Mouse (Mus musculus) left cerebral cortex, postnatal 4 days (tissue): ENCODE data around the gene Pramef8. TPM values are rescaled to one million over a fixed set of nuclear protein-coding genes. Genes with fewer than 3 reads are reported as not detected.
A peak's percentile ranks its signal among the peaks of the same experiment; 100 is the strongest.
"Not testable (repeated sequence)": the region's sequence is repeated elsewhere in the genome, so short reads cannot be mapped to it uniquely, and the experiment has no call there.

Experiments used
- DNase-seq: peaks from one replicate; pipeline ENCODE4 v3.0.0-alpha.2; 2022
- intact Hi-C: fragments of 180-260 bp; cut with DNase I; formaldehyde crosslinking; loops from one replicate; pipeline ENCODE4 v1.15.1; 2025
- total RNA-seq, 2 experiments: library from RNA; stranded (reverse); gene quantifications; 2 replicates each; pipeline ENCODE4 v1.2.3; 2021

Gene Pramef8
- total RNA-seq = 10 to 100 TPM; 16.0 to 18.5 TPM

GRCm38 (mm10) chr4:143412219-143413092 is at the start of gene Pramef8:
Gene Pramef8 (plus strand): TSS chr4:143412426.
- intact Hi-C loops = no loop called here
- peak; percentile 89 for DNase-seq

- intact Hi-C loops = no loop called here
Observed at GRCm38 (mm10) chr4:143366415-143367041, 45.7 kb upstream of the Pramef8 start.

GRCm38 (mm10) chr4:143379480-143379879 is 32.7 kb upstream of the Pramef8 start:
- no peak for DNase-seq
- intact Hi-C loops = loop anchor here (5.0 kb wide), 2 partner anchors 52 to 342 kb away; no protein-coding TSS in a partner anchor

More at GRCm38 (mm10) chr4:143366415-143367041, 45.7 kb upstream of the Pramef8 start:
- DNase-seq = no peak

GRCm38 (mm10) chr4:143379931-143380715 is 32.1 kb upstream of the Pramef8 start:
- peak; percentile 36 for DNase-seq
- intact Hi-C loops = loop anchor here (5.0 to 10.0 kb wide), 3 partner anchors 53 to 343 kb away; no protein-coding TSS in a partner anchor

- intact Hi-C loops = loop anchor here (10.0 kb wide), 1 partner anchor 126 kb away; no protein-coding TSS in a partner anchor
- DNase-seq = peak; percentile 58
Observed at GRCm38 (mm10) chr4:143380716-143381004, 31.6 kb upstream of the Pramef8 start.

- intact Hi-C loops = loop anchor here (10.0 kb wide), 1 partner anchor 127 kb away; no protein-coding TSS in a partner anchor
- DNase-seq = peak; percentile 39
Observed at GRCm38 (mm10) chr4:143382163-143382562, 30.1 kb upstream of the Pramef8 start.

GRCm38 (mm10) chr4:143383646-143384045 is 28.6 kb upstream of the Pramef8 start:
- intact Hi-C loops = loop anchor here (10.0 kb wide), 1 partner anchor 129 kb away; no protein-coding TSS in a partner anchor

GRCm38 (mm10) chr4:143388955-143389702 is 23.1 kb upstream of the Pramef8 start:
- intact Hi-C loops = loop anchor here (10.0 kb wide), 1 partner anchor 134 kb away; no protein-coding TSS in a partner anchor
- DNase-seq = peak; percentile 50

More at GRCm38 (mm10) chr4:143383646-143384045, 28.6 kb upstream of the Pramef8 start:
- DNase-seq = no peak

GRCm38 (mm10) chr4:143394181-143394580 is 18.0 kb upstream of the Pramef8 start, which contains the start of gene Pramel1:
Gene Pramel1 (plus strand): TSS chr4:143394428.
- intact Hi-C loops = no loop called here
- DNase-seq = no peak

GRCm38 (mm10) chr4:143411566-143412218 is 534 bp upstream of the Pramef8 start:
- intact Hi-C loops = no loop called here
- DNase-seq = no peak

GRCm38 (mm10) chr4:143413621-143414020 is 1.4 kb downstream of the Pramef8 start:
- intact Hi-C loops = no loop called here
- DNase-seq = no peak

GRCm38 (mm10) chr4:143414121-143414520 is 1.9 kb downstream of the Pramef8 start:
- intact Hi-C loops = no loop called here
- no peak for DNase-seq

GRCm38 (mm10) chr4:143426770-143427169 is 14.5 kb downstream of the Pramef8 start:
- DNase-seq, intact Hi-C loops: not testable (repeated sequence)

GRCm38 (mm10) chr4:143450224-143450623 is 38.0 kb downstream of the Pramef8 start, which contains the start of gene Oog4:
Gene Oog4 (minus strand): TSS chr4:143450324.
- intact Hi-C loops = no loop called here
- no peak for DNase-seq

Other genes starting within 250 kb of the Pramef8 start
- gene Prdm2, start 199.4 kb upstream of the Pramef8 start, total RNA-seq = 10 to 100 TPM; 44.6 to 50.4 TPM
- 10 to 100 TPM; 14.6 to 15.8 TPM for gene Pdpn, start 112.9 kb upstream of the Pramef8 start, total RNA-seq
- gene Lrrc38, start 62.7 kb upstream of the Pramef8 start, total RNA-seq = under 1 TPM in 1 of 2 experiments, not detected in 1; 0.14 TPM
- gene Pramel1, start 18.0 kb upstream of the Pramef8 start, total RNA-seq = not detected
- gene Oog4, start 37.9 kb downstream of the Pramef8 start, total RNA-seq = not detected
- not detected for gene Gm13043, start 98.9 kb downstream of the Pramef8 start, total RNA-seq
- not detected for gene Gm13040, start 123.5 kb downstream of the Pramef8 start, total RNA-seq
- not detected for gene BC080695, start 139.3 kb downstream of the Pramef8 start, total RNA-seq
- gene Gm13057, start 139.3 kb downstream of the Pramef8 start, total RNA-seq = not detected
- not detected for gene Gm13083, start 202.6 kb downstream of the Pramef8 start, total RNA-seq
- gene Gm13088, start 244.8 kb downstream of the Pramef8 start, total RNA-seq = not detected